Mouse (Mus musculus) E14TG2a.4 (cell line): Measurements from ENCODE around the gene Wipf1.

Source experiments
- CTCF ChIP-seq: conservative IDR thresholded peaks from 2 replicates; pipeline ENCODE4 v1.5.1; 2014; ENCODE audit warnings: low read length
- POU5F1 ChIP-seq: IDR thresholded peaks from 2 replicates; pipeline ENCODE4 v1.6.1; 2014; ENCODE audit warnings: low read length, borderline replicate concordance

- TF ChIP-seq CTCF (no peak), POU5F1 (no peak)
Observed at GRCm38 (mm10) chr2:73404980-73405379, 124.6 kb downstream of the Wipf1 start.
